Mouse (Mus musculus): ENCODE data around the gene Vamp8. TPM values are rescaled to one million over a fixed set of nuclear protein-coding genes. Genes with fewer than 3 reads are reported as not detected.

Vamp8 gene
- total RNA-seq, 2 experiments from 2014 or later, result 12.6 to 13.8 TPM

DNA sequence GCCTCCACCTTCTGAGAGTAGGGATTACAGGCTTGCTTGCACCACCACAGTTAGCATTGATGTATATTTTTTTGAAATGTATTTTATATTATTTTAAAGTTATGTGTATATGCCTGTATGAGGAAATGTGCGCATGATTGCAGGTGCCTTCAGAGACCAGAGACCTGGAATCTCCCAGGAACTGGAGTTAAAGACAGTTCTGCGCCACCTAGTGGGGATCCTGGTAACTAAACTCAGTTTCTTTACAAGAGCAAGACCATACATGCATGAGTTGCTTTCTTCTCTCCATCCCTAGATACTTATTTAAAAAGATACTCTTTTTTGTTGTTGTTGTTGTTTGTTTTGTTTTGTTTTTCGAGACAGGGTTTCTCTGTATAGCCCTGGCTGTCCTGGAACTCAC is 19.1 kb upstream of the Vamp8 start:
- DNase-seq (ENCODE audit: low spot score in 2 of 2), result peak in 1 of 2 experiments; percentile 57
- intact Hi-C loops (cut with DNase I), result loop anchor here (5.0 kb wide), 1 partner anchor 42 kb away; the partner anchor contains the start of gene Rnf181

DNA sequence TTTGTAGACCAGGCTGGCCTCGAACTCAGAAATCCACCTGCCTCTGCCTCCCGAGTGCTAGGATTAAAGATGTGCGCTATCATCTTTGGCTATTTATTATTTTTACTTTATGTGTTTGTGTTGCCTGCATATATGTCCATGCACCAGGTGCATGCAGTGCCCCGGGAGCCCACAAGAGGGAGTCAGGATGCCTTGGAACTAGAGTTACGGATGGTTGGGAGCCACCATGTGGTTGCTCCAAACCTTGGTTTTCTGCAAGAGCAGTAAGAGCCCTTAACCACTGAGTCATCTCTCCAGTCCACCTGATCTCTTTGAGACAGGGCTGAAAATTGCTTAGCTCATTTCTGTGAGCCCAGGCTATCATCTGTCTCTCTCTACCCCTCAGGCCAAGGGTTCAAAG is 16.6 kb upstream of the Vamp8 start:
- intact Hi-C loops (cut with DNase I), result loop anchor here (5.0 kb wide), 1 partner anchor 40 kb away; the partner anchor contains the start of gene Rnf181
- peak; percentile 74 for DNase-seq (ENCODE audit: low spot score in 2 of 2)

DNA sequence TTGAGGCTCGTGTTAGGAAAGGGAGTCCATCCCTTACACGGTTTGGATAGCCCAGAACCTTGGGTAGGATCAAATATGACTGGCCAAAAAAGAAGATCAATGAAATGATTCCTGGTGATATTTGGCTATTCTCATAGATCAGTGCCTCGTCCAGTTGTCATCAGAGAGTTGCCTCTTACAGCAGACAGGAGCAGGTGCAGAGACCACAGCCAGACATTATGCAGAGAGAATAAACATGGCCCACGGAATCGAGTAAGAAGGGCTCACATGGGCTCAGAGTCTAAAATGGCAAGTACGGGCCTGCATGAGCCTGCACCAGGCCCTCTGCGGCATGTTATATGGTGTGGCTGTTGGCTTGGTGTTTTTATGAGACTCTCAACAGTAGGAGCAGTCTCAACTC is 14.9 kb upstream of the Vamp8 start:
- intact Hi-C loops (cut with DNase I), result loop anchor here (5.0 kb wide), 1 partner anchor 38 kb away; the partner anchor contains the start of gene Rnf181
- no peak for DNase-seq (ENCODE audit: low spot score in 2 of 2)

DNA sequence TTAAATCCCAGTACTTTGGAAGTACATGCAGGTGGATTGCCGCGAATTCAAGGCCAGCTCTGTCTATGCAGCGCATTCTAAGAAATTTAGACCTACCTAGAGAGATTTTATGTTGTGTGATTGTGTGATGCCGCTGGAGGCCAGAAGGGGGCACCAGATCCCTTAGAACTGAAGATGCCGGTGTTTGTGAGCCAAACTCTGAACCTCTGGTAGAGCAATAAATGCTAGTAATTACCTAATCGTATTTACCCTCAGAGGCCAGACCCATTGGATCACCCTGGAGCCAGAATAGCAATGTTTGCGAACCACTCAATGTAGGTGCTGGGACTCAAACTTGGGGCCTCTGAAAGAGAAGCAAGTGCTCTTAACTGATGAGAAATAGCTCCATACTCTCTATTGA is 11.4 kb upstream of the Vamp8 start:
- intact Hi-C loops (cut with DNase I), result no loop called here
- peak; percentile 46 to 63 for DNase-seq (ENCODE audit: low spot score in 2 of 2)

DNA sequence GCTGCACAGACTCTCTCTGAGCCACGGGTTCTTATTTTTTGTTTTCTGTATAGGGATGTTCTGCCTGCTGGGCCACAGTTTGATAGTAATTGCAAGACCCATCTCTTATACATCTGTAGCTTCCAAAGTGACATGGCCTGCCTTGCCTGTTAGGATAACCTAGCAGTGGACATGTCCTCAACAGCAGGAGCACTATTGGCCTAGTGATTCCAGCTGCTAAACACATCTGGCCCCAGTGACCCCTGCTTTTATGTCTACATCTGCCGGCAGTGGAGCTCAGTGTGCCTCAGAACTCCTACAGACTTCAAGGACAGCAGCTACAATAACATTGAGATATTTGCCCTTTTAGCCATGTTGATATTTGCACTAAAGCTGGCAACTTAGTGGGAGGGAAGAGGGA is 9.5 kb upstream of the Vamp8 start:
- intact Hi-C loops (cut with DNase I), result no loop called here
- DNase-seq (ENCODE audit: low spot score in 2 of 2), result no peak

DNA sequence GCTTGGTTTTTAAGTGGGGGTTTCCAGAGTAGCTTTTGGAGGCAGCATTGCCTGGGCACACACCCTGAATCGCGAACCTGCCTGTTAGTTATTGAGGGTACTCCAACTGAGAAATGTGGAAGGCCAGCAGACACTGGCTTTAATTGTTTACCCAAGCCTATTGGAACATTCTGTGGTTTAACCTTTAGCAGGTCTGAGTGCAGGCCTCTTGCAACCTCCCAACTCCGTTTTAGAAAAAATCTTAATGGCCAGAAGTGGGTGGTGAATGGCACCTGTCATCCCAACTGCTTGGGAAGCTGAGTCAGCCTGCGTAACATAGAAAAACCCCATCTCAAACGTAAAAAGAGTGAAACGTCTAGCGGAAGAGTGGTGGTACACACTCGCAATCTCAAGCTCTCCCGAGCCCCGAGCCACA is 6.3 kb upstream of the Vamp8 start:
- no peak for DNase-seq (ENCODE audit: low spot score in 2 of 2)
- intact Hi-C loops (cut with DNase I), result no loop called here

DNA sequence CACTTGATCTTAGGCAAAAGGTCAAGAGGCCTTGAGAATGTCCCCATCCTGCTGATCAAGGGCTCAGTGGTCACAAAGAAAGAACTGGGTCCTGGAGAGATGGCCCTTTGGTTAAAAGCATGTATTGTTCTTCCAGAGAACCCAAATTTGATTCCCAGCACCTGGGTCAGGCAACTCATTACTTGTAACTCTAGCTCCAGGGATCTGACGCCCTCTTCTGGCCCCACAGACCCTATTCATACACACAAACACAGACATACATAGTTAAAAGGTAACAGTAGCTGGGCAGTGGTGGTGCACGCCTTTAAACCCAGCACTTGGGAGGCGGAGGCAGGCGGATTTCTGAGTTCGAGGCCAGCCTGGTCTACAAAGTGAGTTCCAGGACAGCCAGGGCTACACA is 1.8 kb upstream of the Vamp8 start:
- intact Hi-C loops (cut with DNase I), result no loop called here
- DNase-seq (ENCODE audit: low spot score in 2 of 2), result no peak

DNA sequence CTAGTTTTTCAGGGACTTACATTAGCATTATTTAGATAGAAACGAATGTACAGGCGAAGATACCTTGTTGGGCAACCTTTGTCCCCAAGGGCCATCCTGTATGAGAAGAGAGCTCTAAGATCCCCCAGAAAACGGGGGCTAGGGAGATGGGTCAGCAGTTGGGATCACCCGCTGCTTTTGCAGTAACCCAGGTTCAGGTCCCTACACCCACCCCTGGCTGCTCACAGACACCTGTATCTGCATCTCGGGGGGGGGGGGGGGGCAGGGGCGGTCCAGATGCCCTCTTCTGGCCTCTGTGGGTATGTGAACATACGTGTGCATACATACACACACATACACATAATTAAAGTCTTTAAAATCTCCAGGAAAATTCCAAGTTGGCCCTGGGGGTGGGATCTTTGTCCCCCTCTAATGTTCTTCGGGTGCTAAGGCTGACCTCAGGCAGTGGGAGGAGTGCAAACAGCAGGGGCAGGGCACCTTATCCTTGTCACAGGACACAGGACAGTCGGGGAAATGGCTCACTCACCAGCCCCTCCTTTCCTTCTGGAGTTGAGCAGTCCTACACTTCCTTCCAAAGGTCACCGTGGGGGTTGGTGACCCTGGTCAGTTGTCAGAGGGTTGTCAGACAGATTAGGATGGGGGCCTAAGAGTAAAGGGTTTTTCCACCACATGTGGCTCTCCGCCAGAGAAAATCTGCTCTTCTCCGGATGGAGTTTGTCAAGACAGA is 455 bp upstream of the Vamp8 start:
- DNase-seq (ENCODE audit: low spot score in 2 of 2), result no peak
- intact Hi-C loops (cut with DNase I), result no loop called here

DNA sequence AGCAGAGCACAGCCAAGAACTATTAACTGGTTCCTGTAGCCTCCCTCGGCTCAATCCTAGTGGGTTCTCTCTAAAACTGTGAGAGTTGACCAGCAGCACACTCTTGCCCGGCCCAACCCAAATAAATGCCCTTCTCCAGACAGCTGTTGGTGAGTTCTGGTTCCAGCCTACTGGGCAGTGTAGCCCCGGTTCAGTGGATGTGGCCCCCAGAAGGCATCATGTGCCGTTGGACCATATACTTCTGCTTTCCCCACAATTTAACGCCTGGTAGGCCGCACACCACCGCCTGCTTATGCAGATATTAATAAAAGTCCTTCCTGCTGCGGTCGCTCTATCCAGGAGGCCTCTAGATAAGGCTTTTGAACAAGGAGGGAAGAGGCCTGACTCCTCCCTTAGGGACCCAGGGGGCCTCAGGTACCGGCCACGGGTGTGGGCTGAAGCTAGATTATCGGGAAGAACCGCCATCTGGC is 997 bp downstream of the Vamp8 start:
- intact Hi-C loops (cut with DNase I), result no loop called here
- no peak for DNase-seq (ENCODE audit: low spot score in 2 of 2)

DNA sequence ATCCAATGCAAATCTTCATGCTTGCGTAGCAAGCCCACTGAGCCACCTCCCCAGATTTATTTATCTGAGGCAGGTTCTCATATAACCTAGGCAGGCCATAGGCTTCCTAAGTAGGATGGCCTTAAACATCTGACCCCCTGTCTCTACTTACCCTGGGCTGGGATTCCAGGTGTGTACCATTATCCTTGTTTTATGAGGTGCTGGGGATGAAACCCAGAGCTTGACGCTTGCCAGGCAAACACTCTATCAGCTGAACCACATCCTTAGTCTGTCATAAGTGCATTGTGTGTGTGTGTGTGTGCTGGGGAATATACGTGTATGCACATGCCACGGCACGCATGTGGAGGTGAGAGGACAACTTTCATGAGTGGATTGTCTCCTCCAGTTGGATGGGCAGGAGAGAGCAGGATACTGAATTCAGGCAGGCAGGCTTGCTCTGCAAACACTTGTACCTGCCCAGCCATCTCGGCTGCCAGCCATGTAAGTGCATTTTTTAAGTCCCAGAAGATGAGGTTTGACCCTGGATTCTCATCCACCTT is 1.6 kb downstream of the Vamp8 start:
- intact Hi-C loops (cut with DNase I), result no loop called here

DNA sequence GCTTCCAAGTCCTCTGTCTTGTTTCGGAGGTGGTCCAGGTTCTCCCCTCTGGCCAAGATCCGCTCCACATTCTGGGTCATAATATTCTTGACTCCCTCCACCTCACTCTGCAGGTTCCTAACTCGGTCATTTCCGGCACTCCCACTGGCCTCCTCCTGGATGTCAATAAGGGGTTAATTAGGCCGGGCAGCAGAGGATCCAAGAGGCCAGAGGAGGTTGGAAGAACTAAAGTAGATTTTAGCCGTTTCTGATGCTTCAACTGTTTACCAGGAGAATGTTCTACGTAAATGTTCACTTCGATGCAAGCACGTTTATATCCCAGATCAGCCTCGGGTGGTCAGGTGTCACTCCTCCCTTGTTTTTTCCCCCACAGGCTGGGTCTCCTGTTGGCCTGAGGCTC is 2.2 kb downstream of the Vamp8 start:
- DNase-seq (ENCODE audit: low spot score in 2 of 2), result no peak
- intact Hi-C loops (cut with DNase I), result no loop called here

More for the DNA sequence above, 1.6 kb downstream of the Vamp8 start:
- DNase-seq (ENCODE audit: low spot score in 2 of 2), result no peak

DNA sequence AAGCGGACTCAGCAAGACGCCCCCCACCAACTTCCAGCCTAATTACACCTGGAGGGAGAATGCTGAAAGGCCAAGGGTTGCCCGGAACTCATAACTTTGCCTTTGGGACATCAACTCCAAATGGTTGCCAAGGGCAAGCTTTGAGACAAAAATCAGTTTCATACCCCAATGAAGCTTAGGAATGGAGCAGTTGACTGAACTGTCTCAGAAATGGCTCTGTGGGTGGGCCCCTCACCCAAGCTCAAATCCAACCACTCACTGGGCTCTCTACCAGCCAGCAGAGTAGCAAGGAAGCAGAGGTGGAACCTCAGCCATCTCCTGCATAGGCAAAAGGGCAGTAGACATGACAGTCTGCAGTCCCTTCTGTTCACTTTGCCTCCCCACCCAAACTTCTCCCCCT is 2.7 kb downstream of the Vamp8 start:
- intact Hi-C loops (cut with DNase I), result no loop called here
- no peak for DNase-seq (ENCODE audit: low spot score in 2 of 2)

DNA sequence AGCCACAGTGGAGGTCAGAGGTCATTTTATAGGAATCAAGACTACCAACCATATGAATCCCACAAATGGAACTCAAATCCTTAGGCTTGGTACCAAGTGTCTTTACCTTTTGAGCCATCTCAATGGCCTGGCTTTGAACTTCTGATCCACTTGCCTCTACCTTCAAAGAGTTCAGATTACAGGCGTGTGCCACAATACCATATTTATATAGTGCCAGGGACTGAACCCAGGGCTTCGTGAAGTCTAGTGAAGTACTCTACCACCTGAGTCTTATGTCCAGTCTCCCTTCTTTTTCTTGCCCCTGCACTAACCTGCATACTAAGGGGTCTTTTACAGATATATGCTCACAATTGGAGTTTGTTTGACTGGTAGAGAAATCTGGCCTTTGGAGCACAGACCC is 3.9 kb downstream of the Vamp8 start:
- intact Hi-C loops (cut with DNase I), result no loop called here
- no peak for DNase-seq (ENCODE audit: low spot score in 2 of 2)

DNA sequence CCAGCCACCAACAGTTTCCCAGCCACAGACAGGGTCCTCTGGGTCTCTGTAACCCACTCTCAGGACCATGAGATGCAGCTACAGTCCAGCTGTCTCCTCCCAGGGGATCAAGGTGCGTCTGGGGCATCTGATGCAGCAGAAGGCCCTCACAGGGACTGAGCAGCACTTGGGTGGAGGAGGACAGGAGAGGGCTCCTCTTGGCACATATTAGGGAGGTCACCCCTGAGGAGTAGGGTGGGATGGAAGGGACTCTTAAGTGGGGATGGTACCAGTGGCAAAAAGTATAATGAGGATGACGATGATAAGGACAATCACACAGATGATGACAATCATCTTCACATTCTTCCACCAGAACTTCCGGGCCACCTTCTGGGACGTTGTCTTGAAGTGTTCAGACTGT is 5.2 kb downstream of the Vamp8 start:
- DNase-seq (ENCODE audit: low spot score in 2 of 2), result no peak
- intact Hi-C loops (cut with DNase I), result no loop called here

DNA sequence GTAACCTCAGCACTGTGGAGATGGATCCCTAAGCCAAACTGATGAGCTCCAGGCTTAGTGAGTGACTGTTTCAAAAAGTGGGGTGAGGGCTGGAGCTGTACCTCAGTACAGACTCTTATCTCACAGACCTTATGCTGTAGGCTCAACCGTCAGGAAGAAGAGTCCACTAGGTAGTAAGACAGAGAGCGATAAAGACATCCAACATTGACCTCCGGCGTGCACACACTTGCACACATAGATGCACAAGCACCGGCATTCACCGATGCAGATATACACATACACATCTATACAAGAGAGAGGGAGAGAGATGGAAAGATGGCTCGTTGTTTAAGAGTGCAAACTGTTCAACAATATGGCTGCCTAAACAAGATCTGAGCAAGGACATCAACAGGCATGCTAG is 6.6 kb downstream of the Vamp8 start:
- DNase-seq (ENCODE audit: low spot score in 2 of 2), result no peak
- intact Hi-C loops (cut with DNase I), result no loop called here

DNA sequence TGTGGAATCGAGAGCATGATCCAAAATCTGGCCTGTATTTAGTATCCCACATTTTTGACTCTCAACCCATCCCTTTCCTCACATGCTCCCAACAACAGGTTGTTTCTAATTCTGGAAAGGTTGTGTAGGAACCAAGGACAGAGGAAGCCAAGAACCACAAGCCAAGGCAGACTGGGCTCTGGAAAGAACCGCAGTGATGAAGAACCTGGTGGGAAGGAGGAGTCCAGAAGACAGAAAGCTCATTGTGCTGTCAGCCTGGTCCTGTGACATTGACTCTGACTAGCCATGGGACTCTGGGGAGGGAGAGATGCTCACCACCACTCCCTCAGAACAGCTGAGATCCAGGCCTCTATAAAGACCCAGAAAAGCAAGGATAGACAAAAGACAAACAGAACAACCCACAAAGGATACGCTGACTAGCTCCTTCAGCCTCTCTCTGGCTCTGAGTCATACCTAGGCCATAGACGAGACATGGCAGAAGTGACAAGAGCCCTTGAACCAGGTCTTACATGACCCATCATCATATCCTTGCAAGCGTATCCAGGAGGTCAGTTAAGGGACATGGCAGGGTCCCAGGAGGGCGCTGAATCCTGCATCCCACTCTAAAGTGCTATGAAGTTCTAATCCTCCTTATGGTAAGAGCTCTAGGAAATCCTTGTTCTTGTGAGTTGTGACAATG is 7.2 kb downstream of the Vamp8 start:
- intact Hi-C loops (cut with DNase I), result no loop called here

DNA sequence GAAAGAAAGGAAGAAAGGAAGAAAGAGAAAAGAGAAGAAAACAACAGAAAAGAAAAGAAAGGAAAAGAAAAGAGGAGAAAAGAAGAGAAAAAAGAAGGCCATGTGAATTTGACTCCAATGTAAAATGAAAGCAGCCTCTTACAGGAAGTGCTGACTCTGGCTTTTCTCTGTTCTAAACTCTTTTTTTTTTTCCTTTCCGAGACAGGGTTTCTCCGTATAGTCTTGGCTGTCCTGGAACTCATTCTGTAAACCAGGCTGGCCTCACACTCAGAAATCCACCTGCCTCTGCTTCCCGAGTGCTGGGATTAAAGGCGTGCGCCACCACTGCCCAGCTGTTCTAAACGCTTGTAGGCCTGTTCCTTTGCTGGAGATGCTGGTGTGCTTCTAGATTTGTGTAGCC is 8.0 kb downstream of the Vamp8 start:
- DNase-seq (ENCODE audit: low spot score in 2 of 2), result no peak
- intact Hi-C loops (cut with DNase I), result no loop called here

More for the DNA sequence above, 7.2 kb downstream of the Vamp8 start:
- DNase-seq (ENCODE audit: low spot score in 2 of 2), result no peak

DNA sequence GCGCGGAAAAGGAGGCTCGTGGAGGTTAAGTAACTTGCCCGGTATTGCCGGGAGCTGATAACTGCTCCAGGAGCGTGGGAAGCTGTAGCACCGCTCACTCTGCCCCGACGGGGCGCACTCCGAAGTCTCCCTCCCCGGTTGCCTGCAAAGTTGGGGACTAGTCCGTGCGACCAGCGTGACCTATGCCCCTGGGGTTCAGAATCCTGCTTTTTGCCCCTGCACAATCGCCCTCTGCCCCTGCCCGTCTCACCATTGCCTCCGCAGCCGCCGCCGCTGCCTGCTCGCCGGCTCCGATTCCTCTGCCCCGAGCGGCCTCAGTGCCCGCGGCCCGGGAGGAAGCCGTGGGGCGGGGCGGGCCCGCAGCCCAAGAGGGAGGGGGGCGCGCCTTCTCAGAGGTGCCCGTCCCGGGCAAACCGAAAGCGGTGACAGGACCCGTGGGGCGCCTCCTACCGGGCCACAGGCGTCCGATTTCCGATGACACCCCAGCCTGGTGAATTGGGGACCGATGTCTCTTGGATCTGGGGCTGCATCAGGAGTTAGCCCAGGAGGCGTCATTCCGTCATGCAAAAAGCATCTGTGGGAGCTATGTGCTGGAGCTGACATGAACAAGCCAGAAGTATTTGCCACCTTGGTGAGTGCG is 10.3 kb downstream of the Vamp8 start, which contains the start of gene Vamp5:
Gene Vamp5, minus strand, starts transcription at position 338 of the 640 bp plus-strand sequence.
- intact Hi-C loops (cut with DNase I), result no loop called here
- no peak for DNase-seq (ENCODE audit: low spot score in 2 of 2)

DNA sequence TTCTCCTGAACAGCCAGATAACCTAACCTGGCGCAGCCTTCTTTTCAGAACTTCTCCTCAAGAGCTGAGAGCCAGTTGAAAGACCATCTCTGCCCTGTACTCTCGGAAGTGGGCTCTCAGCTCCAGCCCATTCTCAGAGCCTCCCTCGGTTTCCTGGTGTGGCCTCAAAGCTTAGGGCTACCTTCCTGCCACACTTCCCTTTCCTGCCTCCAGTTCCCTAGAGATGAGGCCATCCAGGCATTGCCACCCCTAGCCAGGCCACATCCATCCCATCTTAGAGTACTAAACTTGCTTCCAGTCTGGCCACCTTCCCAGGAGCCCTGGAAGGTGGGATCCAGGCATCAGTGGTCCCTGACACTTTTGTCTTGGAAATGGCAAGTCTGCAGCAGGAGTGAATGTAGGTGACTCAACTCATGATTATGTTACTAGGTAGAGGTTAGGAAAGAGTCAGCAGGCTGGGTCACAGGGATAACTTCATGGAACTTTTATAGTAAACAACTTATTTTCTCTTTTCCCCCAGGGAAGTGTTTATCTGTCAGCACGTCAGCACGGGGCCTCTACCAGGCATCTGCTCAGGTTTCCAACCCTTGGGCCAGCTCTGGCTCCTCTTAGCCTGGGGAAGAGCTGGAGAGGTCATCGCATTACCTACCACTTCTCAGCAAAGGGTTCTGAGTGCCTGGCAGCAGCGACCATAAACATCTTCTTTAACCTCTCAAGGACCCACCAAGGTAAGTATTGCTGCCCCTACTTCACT is 10.9 kb downstream of the Vamp8 start:
- DNase-seq (ENCODE audit: low spot score in 2 of 2), result no peak
- intact Hi-C loops (cut with DNase I), result no loop called here
